Mouse (Mus musculus) adrenal gland, postnatal 10 days (tissue): ENCODE results near the gene Gm44579. TPM values are rescaled to one million over a fixed set of nuclear protein-coding genes. Genes with fewer than 3 reads are reported as not detected.

ENCODE experiments used
- total RNA-seq, 2 experiments: library from RNA; stranded (reverse); gene quantifications; 2 replicates each; pipeline ENCODE4 v1.2.3; 2021

Gm44579 gene
- total RNA-seq, 2 experiments from 2014 or later = not detected

Other genes with a start within 250 kb of the Gm44579 start
- 10 to 100 TPM in 1 of 2 experiments, under 1 TPM in 1; 0.33 to 17.3 TPM for gene Col2a1, start 216.3 kb downstream of the Gm44579 start, total RNA-seq
- gene Pfkm, start 128.4 kb downstream of the Gm44579 start, total RNA-seq = 100 to 1,000 TPM in 1 of 2 experiments, 10 to 100 TPM in 1; 77.0 to 168 TPM
- 10 to 100 TPM; 17.2 to 22.8 TPM for gene Senp1, start 127.2 kb downstream of the Gm44579 start, total RNA-seq
- 10 to 100 TPM; 43.2 to 54.1 TPM for gene Asb8, start 55.4 kb downstream of the Gm44579 start, total RNA-seq
- gene Ccdc184, start 53.8 kb downstream of the Gm44579 start, total RNA-seq = 1 to 10 TPM; 1.2 to 1.5 TPM
- gene Olfr288, start 25.4 kb downstream of the Gm44579 start, total RNA-seq = not detected
- not detected for gene Olfr287, start 79 bp upstream of the Gm44579 start, total RNA-seq
- not detected for gene Olfr286, start 13.5 kb upstream of the Gm44579 start, total RNA-seq
- not detected for gene H1fnt, start 36.3 kb upstream of the Gm44579 start, total RNA-seq
- gene Zfp641, start 75.2 kb upstream of the Gm44579 start, total RNA-seq = 1 to 10 TPM; 3.9 to 7.4 TPM
- gene Olfr285, start 96.4 kb upstream of the Gm44579 start, total RNA-seq = not detected
- not detected for gene Olfr284, start 120.0 kb upstream of the Gm44579 start, total RNA-seq
- gene Olfr283, start 160.0 kb upstream of the Gm44579 start, total RNA-seq = not detected
- gene Olfr282, start 210.2 kb upstream of the Gm44579 start, total RNA-seq = not detected
- not detected for gene Olfr281, start 231.6 kb upstream of the Gm44579 start, total RNA-seq
- not detected for gene OR5BS1P, start 248.9 kb upstream of the Gm44579 start, total RNA-seq